11 mouse cellular contexts compared by ENCODE assay signal in genomic region chr13:82317203-82317580, GRCm38 (mm10).
DNase-seq lines count a peak whose midpoint lies in the region; ATAC-seq and TF ChIP-seq lines count a peak whose summit lies in the region.
"Had no signal": no experiment of that assay in that cellular context is flagged by ENCODE, and none has a peak within 500 bp of the region (broad histone marks: within the 10 kb centered on the region; RNA-seq: fewer than 3 reads in every experiment).

No protein-coding gene starts in this region.

- TF ChIP-seq EP300 in stomach, postnatal 0 days (optimal IDR thresholded peaks at IDR 0.05): no peak

- no peak overlapping the region for H3K27ac ChIP-seq in kidney, embryonic 14.5 days (ENCODE audit: low read depth, low read length)
- H3K27ac ChIP-seq in stomach, embryonic 14.5 days (ENCODE audit: low read length): no peak overlapping the region
- no peak overlapping the region for H3K27ac ChIP-seq in stomach, postnatal 0 days (replicated peaks)
- H3K27ac ChIP-seq in stomach, embryonic 15.5 days: no peak overlapping the region
- H3K27ac ChIP-seq in hindbrain, embryonic 10.5 days: no peak overlapping the region
- H3K27ac ChIP-seq: limb, embryonic 15.5 days had no signal

- no peaks in the 10 kb centered on the region for H3K27me3 ChIP-seq in kidney, embryonic 14.5 days (ENCODE audit: control insufficient read depth, insufficient read depth, low read length)
- no peaks in the 10 kb centered on the region for H3K27me3 ChIP-seq in stomach, embryonic 14.5 days (ENCODE audit: control insufficient read depth, insufficient read depth, low read length)
- no peaks in the 10 kb centered on the region for H3K27me3 ChIP-seq in stomach, postnatal 0 days (ENCODE audit: control insufficient read depth, insufficient read depth, low read length)
- no peaks in the 10 kb centered on the region for H3K27me3 ChIP-seq in stomach, embryonic 15.5 days (replicated peaks)
- no peaks in the 10 kb centered on the region for H3K27me3 ChIP-seq in hindbrain, embryonic 10.5 days (ENCODE audit: insufficient read depth, poor library complexity, severe bottlenecking)
- H3K27me3 ChIP-seq: limb, embryonic 15.5 days had no signal

- 30% methylated on average over 2 of the region's 2 CpGs for WGBS in kidney, embryonic 14.5 days
- 63% methylated on average over 2 of the region's 2 CpGs for WGBS in stomach, embryonic 14.5 days
- 56% methylated on average over 2 of the region's 2 CpGs for WGBS in stomach, postnatal 0 days
- 73% methylated on average over 2 of the region's 2 CpGs for WGBS in stomach, embryonic 15.5 days
- WGBS in hindbrain, embryonic 10.5 days: 89% methylated on average over 2 of the region's 2 CpGs

- H3K4me1 ChIP-seq in kidney, embryonic 14.5 days (ENCODE audit: control insufficient read depth, insufficient read depth, low read length): 0 out of 2 replicates have a peak, but pooled peaks cover 4% of the 10 kb centered on the region
- H3K4me1 ChIP-seq in stomach, embryonic 14.5 days (ENCODE audit: control insufficient read depth, insufficient read depth, low read length): no peaks in the 10 kb centered on the region
- no peaks in the 10 kb centered on the region for H3K4me1 ChIP-seq in stomach, postnatal 0 days (replicated peaks; ENCODE audit: control insufficient read depth, insufficient read depth)
- no peaks in the 10 kb centered on the region for H3K4me1 ChIP-seq in stomach, embryonic 15.5 days
- no peaks in the 10 kb centered on the region for H3K4me1 ChIP-seq in hindbrain, embryonic 10.5 days (replicated peaks)

- TF ChIP-seq CTCF in stomach, postnatal 0 days (IDR thresholded peaks at IDR 0.05; ENCODE audit: low read depth): no peak

- no peak overlapping the region for H3K4me3 ChIP-seq in kidney, embryonic 14.5 days (ENCODE audit: low read length)
- H3K4me3 ChIP-seq in stomach, embryonic 14.5 days (ENCODE audit: low read depth, low read length): no peak overlapping the region
- no peak overlapping the region for H3K4me3 ChIP-seq in stomach, postnatal 0 days (ENCODE audit: low read depth, low read length)
- H3K4me3 ChIP-seq in stomach, embryonic 15.5 days (replicated peaks): no peak overlapping the region
- no peak overlapping the region for H3K4me3 ChIP-seq in hindbrain, embryonic 10.5 days
- H3K4me3 ChIP-seq: limb, embryonic 15.5 days had no signal

- H3K4me2 ChIP-seq in kidney, embryonic 14.5 days (replicated peaks; ENCODE audit: low read depth, low read length): no peak overlapping the region
- H3K4me2 ChIP-seq in stomach, embryonic 14.5 days (replicated peaks; ENCODE audit: low read depth, low read length): no peak overlapping the region
- no peak overlapping the region for H3K4me2 ChIP-seq in stomach, postnatal 0 days (replicated peaks; ENCODE audit: low read depth)
- H3K4me2 ChIP-seq in stomach, embryonic 15.5 days: no peak overlapping the region
- H3K4me2 ChIP-seq: limb, embryonic 15.5 days had no signal

- no peaks in the 10 kb centered on the region for H3K36me3 ChIP-seq in kidney, embryonic 14.5 days (ENCODE audit: control insufficient read depth, insufficient read depth, low read length)
- no peaks in the 10 kb centered on the region for H3K36me3 ChIP-seq in stomach, embryonic 14.5 days (ENCODE audit: control insufficient read depth, insufficient read depth, low read length)
- H3K36me3 ChIP-seq in stomach, postnatal 0 days (ENCODE audit: control insufficient read depth, insufficient read depth, low read length): no peaks in the 10 kb centered on the region
- H3K36me3 ChIP-seq in stomach, embryonic 15.5 days: no peaks in the 10 kb centered on the region
- no peaks in the 10 kb centered on the region for H3K36me3 ChIP-seq in hindbrain, embryonic 10.5 days
- H3K36me3 ChIP-seq: limb, embryonic 15.5 days had no signal

- no peak overlapping the region for H3K9ac ChIP-seq in kidney, embryonic 14.5 days (ENCODE audit: low read depth, low read length)
- H3K9ac ChIP-seq in stomach, embryonic 14.5 days (replicated peaks; ENCODE audit: low read depth, low read length): no peak overlapping the region
- no peak overlapping the region for H3K9ac ChIP-seq in stomach, postnatal 0 days (ENCODE audit: low read length)
- H3K9ac ChIP-seq in stomach, embryonic 15.5 days: no peak overlapping the region
- H3K9ac ChIP-seq: limb, embryonic 15.5 days had no signal

- no peaks in the 10 kb centered on the region for H3K9me3 ChIP-seq in kidney, embryonic 14.5 days (ENCODE audit: control insufficient read depth, low read length)
- no peaks in the 10 kb centered on the region for H3K9me3 ChIP-seq in stomach, embryonic 14.5 days (ENCODE audit: control insufficient read depth, low read depth, low read length)
- no peaks in the 10 kb centered on the region for H3K9me3 ChIP-seq in stomach, postnatal 0 days (ENCODE audit: control insufficient read depth, low read length)
- no peaks in the 10 kb centered on the region for H3K9me3 ChIP-seq in stomach, embryonic 15.5 days
- no peaks in the 10 kb centered on the region for H3K9me3 ChIP-seq in hindbrain, embryonic 10.5 days
- H3K9me3 ChIP-seq: limb, embryonic 15.5 days had no signal

- intact Hi-C loops in gastrocnemius, postnatal 14 days (cut with DNase I; ENCODE audit: low total_unique reads): no loop called here

- ATAC-seq in kidney, embryonic 14.5 days (ENCODE audit: low FRiP score, low TSS enrichment): peak; percentile 96
- peak; percentile 14; the same call in 1 of the 2 replicates for ATAC-seq in stomach, embryonic 14.5 days (ENCODE audit: insufficient number of reproducible peaks, insufficient read depth, low FRiP score, low read depth)
- ATAC-seq in stomach, postnatal 0 days (ENCODE audit: low FRiP score, low TSS enrichment): no peak
- ATAC-seq in stomach, embryonic 15.5 days (ENCODE audit: insufficient read depth, low FRiP score, low read depth): 0 out of 2 replicates have a peak, but pooled peaks have one; percentile 47

- DNase-seq in kidney, postnatal 36 days: no peak
- DNase-seq in stomach, postnatal 0 days (ENCODE audit: low spot score): no peak
- peak; percentile 54 for DNase-seq in heart, postnatal 4 days
- no peak for DNase-seq in gastrocnemius, postnatal 14 days
- DNase-seq in hindbrain, embryonic 10.5 days (ENCODE audit: low spot score): no peak
- DNase-seq: cerebellum, adult 18-20 months; retina, postnatal 1 day had no signal
